Mouse (Mus musculus): ENCODE data around the gene Nupl1. TPM values are rescaled to one million over a fixed set of nuclear protein-coding genes. Genes with fewer than 3 reads are reported as not detected.

Nupl1 gene
- polyA plus RNA-seq, 1 experiment from 2014 or later = not detected

DNA sequence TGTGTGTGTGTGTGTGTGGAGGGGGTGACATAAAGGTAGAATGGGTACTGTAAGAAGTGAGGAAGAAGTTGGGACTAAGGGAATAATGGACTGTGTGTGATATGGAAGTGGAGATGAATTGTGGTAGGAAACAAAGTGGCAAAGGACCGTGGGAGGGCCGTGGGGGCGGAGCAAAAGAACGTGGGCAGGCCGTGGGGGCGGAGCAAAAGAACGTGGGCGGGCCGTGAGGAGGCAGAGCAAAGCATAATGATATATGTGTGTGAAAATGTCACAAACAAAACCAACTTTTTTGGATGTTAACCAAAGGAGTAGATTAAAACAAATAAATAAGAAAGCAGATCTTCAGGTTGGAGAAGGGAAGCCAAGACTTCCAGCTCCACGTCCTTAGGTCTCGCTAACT, 98.9 kb downstream of the Nupl1 start:
- Histone ChIP-seq H3K4me3 (ENCODE audit: inconsistent target) (no peak overlapping the region), H3K36me3 (ENCODE audit: inconsistent target) (no peaks in the 10 kb centered on the region), H3K79me2 (ENCODE audit: inconsistent target) (no peaks in the 10 kb centered on the region), H3K27ac (no peak overlapping the region)
- 83% methylated on average over 11 of the region's 11 CpGs for WGBS (ENCODE audit: missing documents)

- WGBS (ENCODE audit: missing documents) = 73% methylated on average over 3 of the region's 3 CpGs
- H3K4me3 ChIP-seq (ENCODE audit: inconsistent target) = no peak overlapping the region
- no peaks in the 10 kb centered on the region for H3K79me2 ChIP-seq (ENCODE audit: inconsistent target)
- H3K27ac ChIP-seq = no peak overlapping the region
- no peaks in the 10 kb centered on the region for H3K36me3 ChIP-seq (ENCODE audit: inconsistent target)
These were observed 102.3 kb downstream of the Nupl1 start for GRCm38 (mm10) chr14:60148893-60149292.

DNA sequence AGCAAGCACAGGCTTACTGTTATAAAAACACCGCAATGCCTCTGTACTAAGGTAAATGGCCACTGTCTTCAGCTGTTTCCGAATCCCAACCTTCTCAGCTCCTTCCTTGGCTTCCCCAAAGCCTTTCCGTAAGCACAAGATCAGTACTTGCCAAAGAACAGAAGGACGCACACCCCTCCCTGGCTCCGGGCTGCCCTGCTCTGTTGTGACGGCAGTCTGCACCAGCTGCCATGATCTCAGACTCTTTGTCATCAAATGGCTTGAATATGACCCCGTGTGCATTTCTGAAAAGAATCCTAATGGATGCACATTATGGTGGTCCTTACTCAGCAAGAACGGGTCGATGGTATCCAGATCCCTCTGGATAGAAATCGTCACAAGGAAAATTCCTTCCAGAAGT, 108.0 kb downstream of the Nupl1 start:
- no peak overlapping the region for H3K4me3 ChIP-seq (ENCODE audit: inconsistent target)
- H3K36me3 ChIP-seq (ENCODE audit: inconsistent target) = no peaks in the 10 kb centered on the region
- 97% methylated on average over 10 of the region's 10 CpGs for WGBS (ENCODE audit: missing documents)
- H3K79me2 ChIP-seq (ENCODE audit: inconsistent target) = no peaks in the 10 kb centered on the region
- no peak overlapping the region for H3K27ac ChIP-seq

DNA sequence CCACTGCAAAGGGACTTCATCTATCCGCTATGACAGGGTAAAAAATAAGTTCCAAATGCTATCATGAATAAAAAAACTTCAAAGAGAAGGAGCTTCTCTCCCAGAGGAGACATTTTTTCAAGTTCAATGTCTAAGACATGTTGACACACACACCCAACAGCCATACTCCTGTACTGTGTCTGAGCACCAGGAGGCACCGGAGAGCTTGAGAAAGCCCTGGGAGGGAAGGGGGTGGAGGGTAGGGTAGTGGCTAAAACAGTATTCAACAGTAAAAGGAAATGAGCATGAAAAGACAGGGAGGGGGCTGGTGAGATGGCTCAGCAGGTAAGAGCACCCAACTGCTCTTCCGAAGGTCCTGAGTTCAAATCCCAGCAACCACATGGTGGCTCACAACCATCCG, 112.9 kb downstream of the Nupl1 start:
- H3K4me3 ChIP-seq (ENCODE audit: inconsistent target) = no peak overlapping the region
- no peaks in the 10 kb centered on the region for H3K36me3 ChIP-seq (ENCODE audit: inconsistent target)
- H3K79me2 ChIP-seq (ENCODE audit: inconsistent target) = no peaks in the 10 kb centered on the region
- no peak overlapping the region for H3K27ac ChIP-seq
- WGBS (ENCODE audit: missing documents) = 70% methylated on average over 3 of the region's 4 CpGs

DNA sequence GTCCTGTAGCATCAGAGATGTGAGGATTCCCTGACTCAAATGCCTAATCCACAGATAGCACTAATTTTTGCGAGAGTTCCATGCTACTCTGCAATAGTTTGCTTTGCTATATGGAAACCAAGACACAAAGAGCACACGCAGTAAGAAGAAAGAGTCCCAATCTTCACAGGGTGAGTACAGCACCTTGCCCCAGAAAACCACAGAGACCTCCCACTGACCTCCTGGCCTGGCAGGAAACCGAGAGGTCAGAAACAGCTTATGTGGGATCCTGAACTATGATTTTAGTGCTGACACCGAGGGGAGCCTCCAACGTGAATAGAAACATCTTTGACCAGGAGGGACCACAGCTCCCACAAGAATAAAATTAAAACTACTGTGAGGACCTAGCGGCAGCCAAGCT, 113.4 kb downstream of the Nupl1 start:
- H3K4me3 ChIP-seq (ENCODE audit: inconsistent target) = no peak overlapping the region
- no peaks in the 10 kb centered on the region for H3K79me2 ChIP-seq (ENCODE audit: inconsistent target)
- 31% methylated on average over 6 of the region's 6 CpGs for WGBS (ENCODE audit: missing documents)
- H3K27ac ChIP-seq = no peak overlapping the region
- H3K36me3 ChIP-seq (ENCODE audit: inconsistent target) = no peaks in the 10 kb centered on the region

- 87% methylated on average over 4 of the region's 4 CpGs for WGBS (ENCODE audit: missing documents)
- no peaks in the 10 kb centered on the region for H3K36me3 ChIP-seq (ENCODE audit: inconsistent target)
- no peak overlapping the region for H3K4me3 ChIP-seq (ENCODE audit: inconsistent target)
- no peak overlapping the region for H3K27ac ChIP-seq
- H3K79me2 ChIP-seq (ENCODE audit: inconsistent target) = no peaks in the 10 kb centered on the region
These were observed 115.4 kb downstream of the Nupl1 start for GRCm38 (mm10) chr14:60135801-60136200.

GRCm38 (mm10) chr14:60134720-60135119, 116.5 kb downstream of the Nupl1 start:
- Histone ChIP-seq H3K4me3 (ENCODE audit: inconsistent target) (no peak overlapping the region), H3K36me3 (ENCODE audit: inconsistent target) (no peaks in the 10 kb centered on the region), H3K79me2 (ENCODE audit: inconsistent target) (no peaks in the 10 kb centered on the region), H3K27ac (no peak overlapping the region)
- 97% methylated on average over 9 of the region's 9 CpGs for WGBS (ENCODE audit: missing documents)

Other genes with a start within 250 kb of the Nupl1 start
- gene Atp8a2, start 54.3 kb downstream of the Nupl1 start, polyA plus RNA-seq (2018) = 0.05 to 0.12 TPM (median 0.07 TPM) in 3 replicates
- gene Gm49336, start 76 bp upstream of the Nupl1 start, polyA plus RNA-seq (2018) = 21.1 to 37.0 TPM (median 24.0 TPM) in 3 replicates
- gene Mtmr6, start 13.8 kb upstream of the Nupl1 start, polyA plus RNA-seq (2018) = 64.9 to 74.4 TPM (median 67.7 TPM) in 3 replicates
- gene Amer2, start 121.8 kb upstream of the Nupl1 start, polyA plus RNA-seq (2018) = not detected in 3 replicates